Mouse (Mus musculus): Measurements from ENCODE around the gene Golga7b. TPM values are rescaled to one million over a fixed set of nuclear protein-coding genes. Genes with fewer than 3 reads are reported as not detected.

Gene Golga7b
- total RNA-seq, 2 experiments from 2014 or later = 131 to 146 TPM

Small RNA genes within 50 kb of the gene (microRNA-seq; reads per million reads assigned to microRNA genes)
- 0 reads per million in 2 experiments for gene Gm26339
- 21.4 to 24.9 reads per million in 2 experiments for gene Mir3085

Other genes starting within 250 kb of the Golga7b start
- under 1 TPM in 1 of 2 experiments, not detected in 1; 0.32 TPM for gene Ankrd2, start 211.6 kb upstream of the Golga7b start, total RNA-seq (2021)
- gene Hoga1, start 202.0 kb upstream of the Golga7b start, total RNA-seq (2021) = 1 to 10 TPM; 4.2 to 5.6 TPM
- under 1 TPM; 0.57 to 0.68 TPM for gene 4933411K16Rik, start 195.3 kb upstream of the Golga7b start, total RNA-seq (2021)
- gene Morn4, start 161.2 kb upstream of the Golga7b start, total RNA-seq (2021) = 10 to 100 TPM; 65.3 to 66.9 TPM
- gene Pi4k2a, start 157.1 kb upstream of the Golga7b start, total RNA-seq (2021) = 10 to 100 TPM; 52.3 to 54.5 TPM
- gene Avpi1, start 118.5 kb upstream of the Golga7b start, total RNA-seq (2021) = 10 to 100 TPM; 28.8 to 29.0 TPM
- 10 to 100 TPM; 10.3 to 11.1 TPM for gene Marveld1, start 100.2 kb upstream of the Golga7b start, total RNA-seq (2021)
- 10 to 100 TPM; 93.8 to 94.6 TPM for gene Zfyve27, start 83.6 kb upstream of the Golga7b start, total RNA-seq (2021)
- gene Sfrp5, start 45.3 kb upstream of the Golga7b start, total RNA-seq (2021) = under 1 TPM; 0.31 to 0.80 TPM
- 10 to 100 TPM; 77.3 to 88.9 TPM for gene Crtac1, start 184.2 kb downstream of the Golga7b start, total RNA-seq (2021)